Mouse (Mus musculus) layer of hippocampus, adult 2 months (tissue): ENCODE results near the gene Neurog2. TPM values are rescaled to one million over a fixed set of nuclear protein-coding genes. Genes with fewer than 3 reads are reported as not detected.

ENCODE experiments used
- DNase-seq, 2 experiments: peaks; one replicate each; pipeline ENCODE4 v3.0.0; 2022; ENCODE audit warnings: low spot score in 2 of 2
- H3K27ac ChIP-seq: fragments of 200-600 bp; 2 replicates; pipeline ENCODE4 v1.8.1; 2022
- H3K4me3 ChIP-seq: fragments of 200-600 bp; 2 replicates; pipeline ENCODE4 v1.8.1; 2022; ENCODE audit warnings: mild to moderate bottlenecking
- CTCF ChIP-seq: fragments of 200-600 bp; conservative IDR thresholded peaks from 2 replicates; pipeline ENCODE4 v1.8.1; 2022; ENCODE audit warnings: antibody characterized with exemption, mild to moderate bottlenecking, moderate library complexity
- long read RNA-seq, 2 experiments: library from polyadenylated mRNA; stranded (forward); transcript quantifications; one replicate each; pipeline ENCODE4 v2.0.0; 2021; ENCODE audit warnings: borderline mapping rate in 2 of 2
- total RNA-seq, 2 experiments: library from RNA; stranded (reverse); gene quantifications; 2 replicates each; pipeline ENCODE4 v1.2.3; 2021

Neurog2 gene
- 1 to 10 TPM; 1.1 to 1.7 TPM for total RNA-seq
- long read RNA-seq, experiment 1, partial matches to known transcripts: 0 of 1 reads
- long read RNA-seq, experiment 1, other reads (novel, unspliced or antisense): 0 of 1 reads
- long read RNA-seq, experiment 2: 0 reads

DNA sequence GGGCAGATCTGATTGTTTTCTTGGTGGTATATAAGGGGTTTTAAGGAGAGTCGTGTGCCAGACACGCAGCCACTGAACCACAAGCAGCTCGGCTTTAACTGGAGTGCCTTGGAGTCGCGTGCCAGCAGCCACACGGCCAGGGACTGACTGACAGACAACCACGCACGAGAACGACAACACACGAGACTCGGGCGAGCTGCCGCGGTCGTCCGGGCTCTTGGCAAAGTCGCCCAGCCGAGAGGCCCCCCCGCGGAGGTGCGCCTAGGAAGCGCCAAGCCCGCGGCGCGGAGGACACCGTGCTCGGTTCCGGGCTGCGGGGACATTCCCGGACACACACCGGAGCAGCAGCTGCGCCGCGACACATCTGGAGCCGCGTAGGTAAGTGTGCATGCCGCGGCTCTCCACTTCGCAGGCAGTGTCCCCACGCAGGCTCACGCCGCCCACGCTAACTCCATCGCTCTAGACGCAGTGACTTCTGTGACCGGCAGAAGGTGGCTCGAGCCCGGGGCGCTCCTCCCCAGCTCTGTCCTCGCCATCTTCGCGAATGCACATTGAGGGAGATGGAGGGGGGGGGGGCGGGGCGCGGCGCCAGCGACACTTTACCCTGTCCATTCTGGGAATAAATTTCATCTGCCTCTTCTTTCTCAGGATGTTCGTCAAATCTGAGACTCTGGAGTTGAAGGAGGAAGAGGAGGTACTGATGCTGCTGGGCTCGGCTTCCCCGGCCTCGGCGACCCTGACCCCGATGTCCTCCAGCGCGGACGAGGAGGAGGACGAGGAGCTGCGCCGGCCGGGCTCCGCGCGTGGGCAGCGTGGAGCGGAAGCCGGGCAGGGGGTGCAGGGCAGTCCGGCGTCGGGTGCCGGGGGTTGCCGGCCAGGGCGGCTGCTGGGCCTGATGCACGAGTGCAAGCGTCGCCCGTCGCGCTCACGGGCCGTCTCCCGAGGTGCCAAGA is at the start of gene Neurog2:
Neurog2 (plus strand) TSS at position 56 of the 953 bp plus-strand sequence.
- TF ChIP-seq CTCF: no peak
- H3K27ac ChIP-seq: no peak within 1 kb of the TSS
- no peak for DNase-seq
- peak within 1 kb of the TSS; percentile 52 for H3K4me3 ChIP-seq

DNA sequence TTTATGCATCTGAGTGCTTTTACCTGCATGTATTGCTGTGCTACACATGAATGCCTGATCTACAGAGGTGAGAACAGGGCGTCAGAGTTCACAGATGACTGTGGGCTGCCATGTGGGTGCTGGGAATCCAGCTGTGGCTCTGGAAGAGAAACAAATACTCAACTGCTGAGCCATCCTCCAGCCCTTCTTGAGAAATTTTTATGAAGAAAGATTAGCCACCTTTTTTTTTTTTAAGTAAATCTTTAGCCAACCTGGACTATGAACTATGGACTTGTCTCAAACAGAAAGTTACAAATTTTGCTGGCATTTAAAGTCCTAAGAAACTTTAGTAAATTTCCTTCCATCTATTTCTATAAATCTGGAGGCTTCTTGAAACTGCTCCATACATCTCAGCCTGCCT is 35.8 kb upstream of the Neurog2 start:
- TF ChIP-seq CTCF: no peak
- no peak for DNase-seq

DNA sequence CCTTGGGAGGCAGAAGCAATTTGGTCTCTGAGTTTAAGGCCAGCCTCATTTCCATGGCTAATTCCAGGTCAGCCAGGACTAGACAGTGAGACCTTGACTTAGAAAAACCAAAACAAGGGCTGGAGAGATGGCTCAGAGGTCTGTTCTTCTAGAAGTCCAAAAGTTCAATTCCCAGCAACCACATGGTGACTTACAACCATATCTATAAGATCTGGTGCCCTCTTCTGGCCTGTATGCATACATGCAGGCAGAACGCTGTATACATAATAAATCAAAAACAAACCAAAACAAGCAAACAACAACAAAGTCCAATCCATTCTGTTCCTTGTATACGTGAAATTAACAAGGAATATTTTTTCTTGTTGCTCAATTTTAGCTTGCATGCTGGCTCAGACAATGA is 24.8 kb upstream of the Neurog2 start:
- DNase-seq: no peak
- H3K4me3 ChIP-seq: no peak overlapping the region
- no peak overlapping the region for H3K27ac ChIP-seq
- TF ChIP-seq CTCF: peak; percentile 71

More for the DNA sequence above, 35.8 kb upstream of the Neurog2 start:
- Histone ChIP-seq H3K4me3 (no peak overlapping the region), H3K27ac (no peak overlapping the region)

DNA sequence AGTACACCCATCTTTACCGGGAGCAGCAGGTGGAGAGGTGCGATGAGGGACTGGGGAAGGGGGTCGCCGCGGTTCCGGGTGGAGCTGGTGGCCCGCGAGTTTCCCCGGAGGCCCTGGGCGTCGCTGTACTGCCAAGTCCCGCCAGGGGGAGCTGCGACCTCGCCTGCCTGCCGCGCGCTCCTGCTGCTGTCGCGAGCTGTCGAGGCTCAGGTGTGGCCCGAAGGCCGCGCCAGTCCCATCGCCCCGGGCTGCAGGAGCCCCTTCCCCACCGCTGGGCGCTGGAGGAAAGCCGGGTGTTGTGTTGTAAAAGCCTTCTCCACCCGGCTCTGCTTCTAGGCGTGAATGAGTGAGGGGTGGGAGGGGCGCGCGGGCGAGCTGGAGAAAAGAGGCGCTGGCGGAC is 7.6 kb upstream of the Neurog2 start:
- TF ChIP-seq CTCF: peak; percentile 93
- Histone ChIP-seq H3K27ac (no peak overlapping the region), H3K4me3 (peak overlapping the region; percentile 30; the same call in 1 of the 2 replicates)
- DNase-seq: peak in 1 of 2 experiments; percentile 71

DNA sequence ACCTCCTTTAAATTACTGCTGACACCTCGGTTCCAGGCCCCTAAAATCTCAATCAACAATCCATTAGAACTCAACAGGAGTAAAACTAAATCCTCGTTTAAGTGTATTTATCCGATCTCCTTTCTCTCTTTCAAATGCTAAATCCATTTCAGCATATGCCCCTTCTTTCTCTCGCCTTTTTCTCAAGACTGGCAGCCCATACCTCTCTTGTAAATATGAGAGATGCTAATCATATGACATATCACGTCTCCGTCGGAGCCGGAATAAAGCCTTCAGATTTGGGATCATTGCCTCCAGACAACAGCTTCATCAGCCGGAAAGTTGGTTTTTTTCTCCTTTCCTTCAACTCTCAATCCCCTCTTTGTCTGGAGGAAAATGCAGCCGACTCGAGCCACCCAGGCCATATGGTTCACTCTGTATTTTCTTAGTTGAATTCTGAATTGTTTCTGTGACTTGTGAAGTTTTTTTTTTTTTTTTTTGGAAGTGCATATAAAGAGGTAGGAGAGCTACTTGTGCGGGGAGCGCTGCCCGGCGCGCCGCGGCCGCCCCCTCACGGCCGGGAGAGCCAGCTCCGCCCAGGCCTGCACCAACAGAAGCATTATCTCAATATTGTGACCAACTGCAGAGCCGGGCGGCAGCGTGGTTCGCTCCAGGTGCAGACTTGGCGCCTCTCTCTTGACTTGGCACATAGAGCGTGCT is 7.1 kb upstream of the Neurog2 start:
- no peak for TF ChIP-seq CTCF
- Histone ChIP-seq H3K27ac (no peak overlapping the region), H3K4me3 (peak overlapping the region; percentile 30; the same call in 1 of the 2 replicates)
- no peak for DNase-seq

DNA sequence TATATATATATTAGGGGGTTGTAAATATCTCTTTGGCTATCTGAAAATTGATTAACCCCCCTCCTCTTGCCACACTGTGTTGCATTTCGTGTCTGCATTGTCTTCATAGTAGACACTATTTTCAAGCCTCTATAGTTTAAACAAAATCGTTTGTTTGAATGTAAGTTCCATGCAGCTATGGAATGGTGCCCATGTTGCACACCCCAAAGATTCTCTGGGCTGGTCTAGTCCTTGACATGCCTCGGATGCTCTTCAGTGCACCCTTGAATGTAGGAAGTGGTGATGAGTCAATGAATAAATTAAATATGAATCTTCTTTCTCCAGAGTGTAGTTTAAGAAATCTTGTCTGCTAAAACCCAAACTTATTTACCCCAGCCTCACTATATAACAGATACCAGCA is 6.4 kb upstream of the Neurog2 start:
- no peak for DNase-seq
- no peak overlapping the region for H3K4me3 ChIP-seq
- H3K27ac ChIP-seq: no peak overlapping the region
- TF ChIP-seq CTCF: no peak

DNA sequence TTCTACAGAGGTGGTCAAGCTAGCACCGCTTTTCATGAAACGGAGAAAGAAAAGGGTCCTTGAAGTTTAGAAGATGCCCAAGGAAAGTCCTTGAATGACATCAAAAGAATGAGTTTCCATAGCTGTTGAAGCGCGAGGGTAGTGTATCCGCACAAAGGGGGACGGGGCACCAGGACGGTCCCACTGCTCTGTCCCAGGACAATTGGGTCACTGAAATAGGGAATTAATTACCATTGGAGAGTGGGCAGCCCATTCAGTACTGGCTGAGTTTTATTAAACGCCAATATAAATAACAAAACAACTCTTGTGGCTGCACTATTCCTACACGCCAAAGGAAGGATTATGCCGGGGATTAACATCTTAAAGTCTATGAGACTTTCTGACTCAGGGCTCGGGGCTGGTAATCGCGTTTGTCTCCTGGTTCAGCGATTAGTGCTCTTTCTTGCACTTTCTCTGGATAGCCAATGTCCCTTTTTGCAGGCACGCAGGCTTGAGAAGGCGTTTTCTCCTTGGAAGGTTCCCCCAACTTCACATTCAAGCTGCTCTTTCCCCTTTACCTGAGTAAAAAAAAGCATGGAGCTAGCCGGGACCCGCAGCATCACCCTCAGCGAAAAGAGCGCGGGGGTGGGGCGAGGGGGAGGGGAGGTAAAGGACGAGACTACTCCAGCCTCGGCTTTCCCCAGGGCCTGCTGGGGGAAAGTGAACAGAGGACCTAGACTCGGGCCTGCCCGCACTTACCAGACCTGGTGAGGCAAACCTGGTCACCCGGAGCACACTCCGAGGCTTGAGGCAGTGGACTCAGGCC is 5.6 kb upstream of the Neurog2 start:
- Histone ChIP-seq H3K4me3 (no peak overlapping the region), H3K27ac (no peak overlapping the region)
- DNase-seq: no peak
- TF ChIP-seq CTCF: no peak

DNA sequence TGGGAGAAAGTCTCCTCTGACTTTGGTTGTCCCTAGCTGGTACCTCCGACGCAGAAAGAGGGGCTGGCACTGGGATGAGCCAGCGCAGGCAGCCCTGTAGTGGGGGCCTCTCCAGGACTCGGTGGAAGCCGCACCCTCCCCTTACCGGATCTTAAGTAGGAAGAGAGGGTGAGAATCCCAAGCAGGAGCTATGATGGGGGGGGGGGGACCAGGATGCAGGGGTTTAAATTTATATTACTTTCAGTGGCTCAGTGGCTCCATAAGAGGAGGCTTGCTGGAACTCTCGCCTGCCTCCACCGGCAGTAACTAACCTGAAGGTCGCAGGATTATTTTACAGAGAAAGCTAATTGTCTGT is 5.0 kb upstream of the Neurog2 start:
- TF ChIP-seq CTCF: no peak
- Histone ChIP-seq H3K27ac (no peak overlapping the region), H3K4me3 (no peak overlapping the region)
- no peak for DNase-seq

DNA sequence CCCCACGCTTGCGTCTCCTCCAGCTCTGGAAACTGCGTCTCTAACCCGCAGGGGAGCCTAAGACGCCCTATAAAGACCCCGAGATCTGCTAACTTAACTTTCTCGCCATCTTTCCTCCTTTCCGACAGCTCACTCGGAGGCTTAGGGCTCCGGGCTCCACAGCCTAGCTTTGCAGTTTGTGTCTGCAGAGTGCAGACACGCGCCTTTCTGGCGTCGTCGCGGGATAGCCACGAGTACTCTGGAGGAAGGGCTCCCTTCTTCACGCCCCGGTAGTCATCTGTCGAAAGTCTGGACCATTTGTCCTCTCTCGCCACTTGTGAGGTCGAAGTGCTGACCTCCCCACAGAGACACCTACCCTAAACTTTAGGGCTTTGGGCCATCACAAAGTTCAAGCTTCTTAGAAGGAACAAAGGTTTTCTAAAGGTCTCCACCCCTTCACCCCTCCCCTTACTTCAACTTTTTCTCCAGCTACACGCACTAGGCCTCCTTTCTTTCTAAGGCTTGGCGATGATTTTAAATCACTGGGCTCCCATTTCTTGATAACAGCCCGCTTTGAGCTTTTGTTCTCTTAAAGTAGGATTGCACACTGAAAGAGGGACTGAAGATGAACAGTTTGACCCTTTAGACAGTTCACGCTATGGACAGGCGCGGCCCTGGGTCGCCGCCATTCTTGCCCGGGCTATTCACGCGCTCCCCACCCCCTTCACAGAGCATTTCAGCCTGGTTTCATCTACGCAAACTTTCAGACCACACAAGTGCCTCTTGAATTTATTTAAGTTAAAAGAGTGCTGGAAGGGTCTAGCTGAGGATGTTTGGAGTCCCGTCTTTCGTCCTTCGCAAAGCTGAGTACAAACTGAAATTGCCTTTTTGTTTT is 4.4 kb upstream of the Neurog2 start:
- Histone ChIP-seq H3K4me3 (no peak overlapping the region), H3K27ac (no peak overlapping the region)
- no peak for DNase-seq
- no peak for TF ChIP-seq CTCF

DNA sequence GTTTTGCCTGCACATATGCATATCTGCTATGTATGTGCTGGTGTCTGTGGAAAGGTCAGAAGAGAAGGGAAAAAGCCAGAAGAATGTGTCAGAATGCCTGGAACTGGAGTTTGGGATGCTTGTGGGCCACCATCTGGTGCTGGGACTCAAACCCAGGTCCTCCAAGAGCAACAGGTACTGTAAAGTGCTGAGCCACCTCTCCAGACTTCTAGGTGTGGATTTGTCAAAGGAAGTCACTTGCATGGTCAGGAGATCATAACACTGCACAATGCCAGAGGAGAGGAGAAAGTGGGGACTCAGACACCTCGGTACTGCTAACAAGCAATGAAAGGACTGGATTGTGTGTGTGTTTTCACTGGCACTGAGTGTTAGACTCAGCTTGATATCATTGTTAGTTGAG is 2.7 kb upstream of the Neurog2 start:
- no peak overlapping the region for H3K4me3 ChIP-seq
- no peak for TF ChIP-seq CTCF

DNA sequence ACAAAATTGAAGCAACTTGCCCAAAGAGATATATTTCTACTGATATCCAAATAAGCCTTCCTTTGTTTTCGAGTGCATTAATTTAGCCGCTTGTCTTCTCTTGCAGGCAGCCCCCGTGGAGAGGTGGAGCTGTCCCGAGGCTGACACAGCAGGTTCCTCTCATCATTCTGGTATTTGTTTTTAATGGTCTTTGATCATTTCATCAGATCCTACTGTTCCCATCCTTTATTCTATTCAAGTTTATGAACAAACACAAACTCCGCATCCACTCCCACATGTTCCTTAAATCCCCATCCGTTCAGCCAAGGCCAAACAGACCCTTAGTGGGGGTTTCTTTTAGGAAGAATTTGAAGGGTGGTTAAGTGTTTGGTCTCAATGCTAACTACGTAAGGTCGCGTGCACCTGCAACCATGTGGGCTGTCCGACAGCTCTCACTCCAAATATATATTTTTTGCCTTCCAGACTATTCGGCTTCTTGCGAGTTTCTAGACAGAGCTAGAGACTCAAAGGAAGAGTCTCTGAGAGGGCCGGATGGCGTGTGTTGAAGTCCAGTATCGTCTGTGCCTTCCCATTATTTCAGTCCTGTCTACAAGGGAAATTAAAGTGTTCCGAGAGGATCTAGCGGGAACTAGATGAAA is 2.1 kb upstream of the Neurog2 start:
- DNase-seq: no peak
- Histone ChIP-seq H3K4me3 (no peak overlapping the region), H3K27ac (no peak overlapping the region)
- TF ChIP-seq CTCF: no peak

More for the DNA sequence above, 2.7 kb upstream of the Neurog2 start:
- no peak overlapping the region for H3K27ac ChIP-seq
- DNase-seq: no peak
